Mouse (Mus musculus): ENCODE results near the gene Lin7b.
"Not testable (repeated sequence)": the region's sequence is repeated elsewhere in the genome, so short reads cannot be mapped to it uniquely, and the experiment has no call there.

Gene Lin7b

DNA sequence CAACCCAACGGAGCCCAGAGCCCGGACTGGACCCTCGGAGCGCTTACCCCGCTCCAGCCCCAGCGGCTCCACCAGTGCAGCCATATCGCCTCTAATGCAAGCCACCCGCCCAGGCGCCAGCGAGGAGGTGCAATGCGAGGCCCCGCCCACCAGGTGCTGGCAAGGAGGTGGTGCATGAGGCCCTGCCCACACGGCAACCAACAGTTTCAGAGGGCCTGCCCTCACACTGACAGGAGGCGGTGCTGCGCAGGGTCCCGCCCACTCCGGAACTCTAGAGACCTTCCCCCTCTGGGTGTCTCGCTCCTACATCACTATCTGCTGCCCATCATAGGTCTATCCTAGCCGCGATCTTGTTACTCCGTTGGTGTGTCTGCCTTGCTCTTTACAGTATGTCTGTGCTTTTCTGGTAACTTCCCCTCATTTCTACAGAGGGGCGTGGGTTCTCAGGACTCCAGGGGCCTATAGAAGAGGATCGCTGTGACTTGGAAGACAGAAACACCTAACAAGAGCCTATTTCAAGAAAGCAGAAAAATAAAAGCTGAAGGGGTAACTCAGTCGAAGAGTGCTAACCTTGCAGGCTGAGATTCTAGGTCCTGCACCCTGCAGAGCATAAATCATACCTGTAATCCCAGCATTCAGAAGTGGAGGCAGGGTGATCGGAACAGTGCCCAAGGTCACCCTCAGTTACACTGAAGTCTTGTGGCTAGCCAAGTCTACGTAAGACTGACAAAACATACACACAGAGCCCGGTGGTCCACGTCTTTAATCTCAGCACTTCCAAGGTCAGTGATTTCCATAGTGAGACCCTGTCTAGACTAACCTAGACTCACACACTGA is at the start of gene Lin7b:
Gene Lin7b (minus strand): TSS at position 109 of the 837 bp plus-strand sequence.
- peak; percentile 86 for DNase-seq (ENCODE audit: low read depth, low spot score)

DNA sequence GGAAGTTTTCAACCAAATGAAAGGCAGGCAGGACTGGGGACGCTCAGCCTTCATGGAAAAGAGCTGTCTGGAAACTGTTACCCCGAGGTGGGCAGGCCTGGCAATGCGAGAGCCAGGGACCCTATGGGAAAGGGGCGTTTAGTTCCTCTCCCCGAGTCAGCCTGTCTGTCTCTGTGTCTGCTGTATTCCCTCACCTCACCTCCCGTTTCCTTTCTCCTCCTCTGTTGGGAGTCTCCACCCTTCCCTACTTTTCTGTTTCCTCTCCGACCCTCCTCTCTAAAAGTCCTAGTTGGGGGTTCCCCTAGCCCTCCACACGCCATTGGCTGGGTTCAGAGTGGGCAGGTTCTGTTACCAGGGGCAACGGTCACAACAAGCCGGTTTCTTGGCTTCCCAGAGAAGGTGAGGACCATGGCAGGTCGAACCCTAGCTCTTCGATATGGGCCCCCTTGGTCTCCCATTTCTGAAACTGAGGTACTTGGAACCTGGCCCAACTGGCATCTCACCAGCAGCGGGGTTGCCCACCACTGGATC is 47.6 kb upstream of the Lin7b start:
- no peak for DNase-seq (ENCODE audit: low read depth, low spot score)

DNA sequence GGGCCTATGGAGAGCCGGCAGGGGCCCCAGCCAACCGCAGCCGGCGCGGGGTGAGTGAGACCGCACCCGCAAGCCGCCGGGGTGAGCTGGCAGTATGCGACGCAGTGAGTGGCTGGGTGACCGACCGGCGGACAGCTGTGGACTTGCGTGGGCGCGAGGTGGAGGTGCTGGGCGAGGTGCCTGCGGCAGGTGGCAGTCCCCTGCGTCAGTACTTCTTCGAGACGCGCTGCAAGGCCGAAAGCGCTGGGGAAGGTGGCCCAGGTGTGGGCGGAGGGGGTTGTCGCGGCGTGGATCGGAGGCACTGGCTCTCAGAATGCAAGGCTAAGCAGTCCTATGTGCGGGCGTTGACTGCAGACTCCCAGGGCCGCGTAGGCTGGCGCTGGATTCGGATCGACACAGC is 45.3 kb upstream of the Lin7b start:
- no peak for DNase-seq (ENCODE audit: low read depth, low spot score)

DNA sequence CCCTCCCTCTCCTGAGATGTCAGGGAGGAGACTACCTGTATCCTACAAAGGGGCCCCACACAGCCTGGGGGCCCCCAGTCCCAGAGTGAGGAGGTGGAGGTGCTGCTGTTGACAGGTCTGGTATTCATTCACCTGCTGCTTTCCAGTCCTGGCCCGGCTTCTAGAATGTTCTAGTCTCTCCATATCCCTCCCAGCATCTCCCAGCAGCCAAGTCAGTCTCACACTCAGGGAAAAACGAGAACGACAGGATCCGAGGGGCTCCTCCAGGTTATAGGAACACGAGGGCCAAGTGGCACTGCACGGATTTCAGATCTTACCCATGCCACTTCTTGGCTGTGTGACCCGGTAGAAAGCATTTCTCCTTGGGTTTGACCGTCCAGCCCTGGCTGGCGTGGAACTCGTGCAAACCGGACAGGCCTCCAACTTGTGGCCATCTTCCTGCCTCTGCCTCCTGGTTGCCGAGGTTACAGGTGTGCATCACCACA is 44.4 kb upstream of the Lin7b start:
- no peak for DNase-seq (ENCODE audit: low read depth, low spot score)

DNA sequence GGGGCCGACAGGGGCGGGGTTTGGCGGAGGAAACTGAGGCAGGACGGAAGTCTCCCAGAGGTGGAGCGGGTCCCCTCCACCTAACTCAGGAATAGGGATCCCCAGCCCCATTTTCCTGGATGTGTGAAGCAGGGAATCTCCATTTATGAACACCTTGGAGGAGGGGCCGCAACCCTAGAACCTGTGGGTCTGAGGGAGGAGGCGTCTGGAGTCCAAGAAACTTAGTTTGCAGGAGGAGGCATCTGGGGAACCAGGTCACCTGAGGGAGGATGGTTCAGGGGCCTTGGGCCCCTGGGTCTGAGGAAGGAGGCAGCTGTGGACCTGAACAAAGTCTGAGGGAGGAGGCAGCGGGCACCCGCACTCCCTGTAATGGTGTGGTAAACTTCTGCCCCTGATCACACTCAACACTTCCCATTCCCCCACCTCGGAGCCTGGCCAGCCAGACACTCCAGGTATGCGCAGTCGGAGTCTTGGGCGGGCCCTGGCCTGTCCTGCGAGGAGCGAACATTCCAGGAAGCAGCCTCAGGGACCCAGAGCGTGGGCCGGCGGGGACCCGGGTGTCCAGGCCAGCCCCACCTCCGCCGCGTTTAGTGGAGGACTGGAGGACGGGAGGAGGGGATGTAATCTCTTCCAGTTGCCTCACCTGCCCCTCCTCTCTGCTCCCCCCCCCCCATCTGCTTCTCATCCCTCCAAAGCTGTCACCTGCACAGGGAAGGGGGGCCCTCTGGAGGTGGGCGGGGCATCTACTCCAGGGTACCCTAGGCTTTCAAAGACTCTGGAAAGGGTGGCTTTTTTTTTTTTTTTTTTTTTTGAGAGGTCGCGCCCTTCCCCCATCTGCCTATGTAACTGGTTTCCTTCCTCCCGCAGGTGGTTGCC is 43.7 kb upstream of the Lin7b start:
- no peak for DNase-seq (ENCODE audit: low read depth, low spot score)

DNA sequence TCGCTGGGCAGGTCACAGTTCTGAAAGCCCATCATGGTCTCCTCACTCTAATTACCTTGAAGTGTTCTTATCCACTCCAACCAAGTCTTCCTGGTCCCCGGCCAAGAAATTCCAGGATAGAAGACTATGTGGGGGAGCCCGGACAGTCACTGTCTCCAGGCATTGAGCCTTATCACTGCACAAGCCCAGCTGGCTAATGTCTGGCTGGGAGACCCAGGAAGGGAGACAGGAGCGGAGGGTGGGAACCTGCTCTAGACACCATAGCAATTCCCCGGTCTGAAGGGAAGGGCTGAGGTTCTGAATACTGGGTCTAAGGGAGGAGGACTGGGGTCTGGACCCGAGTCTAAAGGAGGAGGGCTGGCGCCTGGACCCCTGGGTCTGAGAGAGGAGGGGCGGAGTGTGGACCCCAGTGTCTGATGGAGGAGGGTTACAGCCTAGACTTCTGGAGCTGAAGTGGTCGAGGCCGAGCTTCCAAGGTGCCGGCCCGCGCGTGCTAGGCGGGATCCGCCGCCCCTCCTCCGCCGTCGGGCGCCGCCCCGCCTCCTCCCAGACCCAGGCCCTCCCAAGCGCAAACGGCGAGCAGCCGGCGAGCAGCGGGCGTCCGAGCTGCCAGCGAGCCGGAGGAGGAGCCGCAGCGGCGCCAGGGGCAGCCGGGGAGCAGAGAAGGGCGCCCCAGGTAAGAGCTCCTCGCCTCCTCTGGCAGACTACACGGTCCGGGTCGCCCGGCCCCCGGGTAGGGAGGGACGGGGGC is 42.9 kb upstream of the Lin7b start, which contains the start of gene Ntf5:
Gene Ntf5 (plus strand): TSS at position 583 of the 751 bp plus-strand sequence.
- no peak for DNase-seq (ENCODE audit: low read depth, low spot score)

DNA sequence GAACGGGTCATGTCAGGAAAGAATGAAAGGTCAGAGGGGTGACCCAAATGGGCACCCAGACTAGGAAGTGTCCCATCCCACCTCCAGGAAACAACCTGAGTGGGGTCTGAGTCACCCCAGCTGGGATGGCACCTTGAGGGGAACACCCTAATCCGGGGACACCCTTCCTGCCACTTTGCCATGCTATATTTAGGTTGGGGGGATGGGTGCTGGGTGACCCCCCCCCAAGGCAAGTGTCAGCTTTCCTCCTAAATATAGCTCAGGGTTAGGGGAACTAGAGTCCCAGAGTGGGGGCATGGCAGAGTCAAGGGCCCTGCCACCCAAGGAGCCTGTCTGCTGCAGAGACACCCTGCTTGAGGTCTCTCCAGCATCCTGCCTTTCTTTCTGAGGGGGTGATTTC is 42.0 kb upstream of the Lin7b start:
- DNase-seq (ENCODE audit: low read depth, low spot score) = no peak

DNA sequence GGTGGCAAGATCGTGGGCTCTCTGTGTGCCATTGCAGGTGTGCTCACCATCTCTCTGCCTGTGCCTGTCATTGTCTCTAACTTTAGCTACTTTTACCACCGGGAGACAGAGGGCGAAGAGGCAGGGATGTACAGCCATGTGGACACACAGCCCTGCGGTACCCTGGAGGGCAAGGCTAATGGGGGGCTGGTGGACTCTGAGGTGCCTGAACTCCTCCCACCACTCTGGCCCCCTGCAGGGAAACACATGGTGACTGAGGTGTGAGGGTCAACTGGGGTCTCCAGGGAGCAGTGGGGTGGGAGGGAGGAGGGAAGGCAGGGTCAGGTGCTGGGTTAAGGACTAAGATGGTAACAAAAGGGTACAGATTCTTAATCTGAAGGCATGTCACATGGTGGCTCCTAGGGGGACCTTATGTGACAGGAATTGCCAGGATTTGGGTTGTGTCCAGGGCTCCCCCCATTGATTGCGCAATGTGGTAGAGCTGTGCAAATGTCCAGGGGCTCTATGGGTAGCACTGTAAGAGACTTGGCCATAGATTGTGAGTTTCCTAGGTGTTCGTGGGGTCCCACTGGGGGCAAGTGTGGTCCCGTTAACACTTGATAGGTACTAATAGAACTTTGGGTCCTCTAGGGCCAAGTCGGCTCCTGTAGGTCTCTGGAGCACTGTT is 39.2 kb upstream of the Lin7b start:
- DNase-seq (ENCODE audit: low read depth, low spot score) = no peak

DNA sequence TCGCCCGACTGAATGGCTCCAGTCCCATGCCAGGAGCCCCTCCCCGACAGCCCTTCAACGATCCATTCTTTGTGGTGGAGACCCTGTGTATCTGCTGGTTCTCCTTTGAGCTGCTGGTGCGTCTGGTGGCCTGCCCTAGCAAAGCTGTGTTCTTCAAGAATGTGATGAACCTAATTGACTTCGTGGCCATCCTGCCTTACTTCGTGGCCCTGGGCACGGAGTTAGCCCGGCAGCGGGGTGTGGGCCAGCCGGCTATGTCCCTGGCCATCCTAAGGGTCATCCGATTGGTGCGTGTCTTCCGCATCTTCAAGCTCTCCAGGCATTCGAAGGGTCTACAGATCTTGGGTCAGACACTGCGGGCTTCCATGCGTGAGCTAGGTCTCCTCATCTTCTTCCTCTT is 38.6 kb upstream of the Lin7b start:
- DNase-seq (ENCODE audit: low read depth, low spot score) = no peak

DNA sequence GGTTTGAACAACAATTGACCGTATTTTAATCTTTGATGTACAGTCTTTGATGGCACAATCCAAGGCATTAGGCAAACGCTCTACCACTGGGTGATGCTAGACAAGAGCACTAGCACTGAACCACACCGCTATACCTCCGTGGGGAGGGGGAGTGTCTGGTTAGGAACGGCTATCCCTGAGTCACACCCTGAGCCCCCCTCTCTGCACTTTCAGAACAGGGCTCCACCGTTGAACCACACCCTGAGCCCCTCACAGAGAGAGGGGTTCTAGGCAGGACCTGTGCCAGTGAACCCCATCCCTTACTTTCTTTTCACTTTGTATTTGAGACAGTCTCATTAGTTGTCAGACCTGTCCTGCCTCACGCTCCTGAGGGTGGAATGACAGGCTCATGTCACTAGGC is 38.0 kb upstream of the Lin7b start:
- no peak for DNase-seq (ENCODE audit: low read depth, low spot score)

DNA sequence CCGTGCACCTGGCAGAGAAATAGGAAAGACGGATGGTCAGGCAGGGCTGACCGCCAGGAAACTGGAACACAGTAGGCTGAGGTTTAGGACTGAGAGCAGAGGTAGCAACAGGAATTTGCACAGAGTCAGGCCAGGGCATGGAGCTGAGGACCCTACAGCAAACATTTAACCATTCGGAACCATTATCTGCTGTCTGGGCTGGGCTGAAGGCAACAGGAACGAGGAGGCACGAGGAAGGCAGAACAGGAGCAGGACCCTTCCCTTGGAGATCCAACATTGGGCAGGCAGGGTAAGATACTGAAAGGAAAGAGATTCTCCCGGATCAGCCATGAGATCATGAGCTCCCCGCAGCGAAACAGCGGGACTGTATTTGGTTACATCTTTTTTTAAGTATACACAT is 37.5 kb upstream of the Lin7b start:
- DNase-seq (ENCODE audit: low read depth, low spot score) = no peak

DNA sequence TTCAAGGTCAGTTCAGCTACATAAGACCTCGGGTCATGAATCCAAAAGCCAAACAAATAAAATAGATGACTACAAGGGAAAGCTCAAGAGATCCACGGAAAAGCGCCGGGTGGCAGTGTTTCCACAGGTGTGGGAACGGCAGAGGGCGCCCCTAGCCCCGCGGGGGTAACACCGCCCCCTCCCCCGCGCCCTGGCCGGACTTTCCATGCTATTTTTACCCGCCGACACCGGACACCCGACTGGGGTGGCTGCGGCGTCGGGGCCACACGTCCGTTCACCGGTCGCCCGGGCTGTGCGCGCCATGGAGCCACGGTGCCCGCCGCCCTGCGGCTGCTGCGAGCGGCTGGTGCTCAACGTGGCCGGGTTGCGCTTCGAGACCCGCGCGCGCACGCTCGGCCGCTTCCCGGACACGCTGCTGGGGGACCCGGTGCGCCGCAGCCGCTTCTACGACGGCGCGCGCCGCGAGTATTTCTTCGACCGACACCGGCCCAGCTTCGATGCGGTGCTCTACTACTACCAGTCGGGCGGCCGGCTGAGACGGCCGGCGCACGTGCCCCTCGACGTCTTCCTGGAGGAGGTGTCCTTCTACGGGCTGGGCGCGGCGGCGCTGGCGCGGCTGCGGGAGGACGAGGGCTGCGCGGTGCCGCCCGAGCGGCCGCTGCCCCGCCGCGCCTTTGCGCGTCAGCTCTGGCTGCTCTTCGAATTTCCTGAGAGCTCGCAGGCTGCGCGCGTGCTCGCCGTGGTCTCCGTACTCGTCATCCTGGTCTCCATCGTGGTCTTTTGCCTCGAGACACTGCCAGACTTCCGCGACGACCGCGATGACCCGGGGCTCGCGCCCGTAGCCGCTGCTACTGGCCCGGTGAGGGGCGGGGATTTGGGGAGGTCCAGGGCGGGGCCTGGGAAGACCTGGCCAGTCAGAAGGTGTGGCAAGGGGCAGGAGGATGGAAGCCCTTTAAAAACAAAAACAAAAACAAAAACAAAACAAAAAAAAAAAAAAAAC is 36.1 kb upstream of the Lin7b start:
- no peak for DNase-seq (ENCODE audit: low read depth, low spot score)

DNA sequence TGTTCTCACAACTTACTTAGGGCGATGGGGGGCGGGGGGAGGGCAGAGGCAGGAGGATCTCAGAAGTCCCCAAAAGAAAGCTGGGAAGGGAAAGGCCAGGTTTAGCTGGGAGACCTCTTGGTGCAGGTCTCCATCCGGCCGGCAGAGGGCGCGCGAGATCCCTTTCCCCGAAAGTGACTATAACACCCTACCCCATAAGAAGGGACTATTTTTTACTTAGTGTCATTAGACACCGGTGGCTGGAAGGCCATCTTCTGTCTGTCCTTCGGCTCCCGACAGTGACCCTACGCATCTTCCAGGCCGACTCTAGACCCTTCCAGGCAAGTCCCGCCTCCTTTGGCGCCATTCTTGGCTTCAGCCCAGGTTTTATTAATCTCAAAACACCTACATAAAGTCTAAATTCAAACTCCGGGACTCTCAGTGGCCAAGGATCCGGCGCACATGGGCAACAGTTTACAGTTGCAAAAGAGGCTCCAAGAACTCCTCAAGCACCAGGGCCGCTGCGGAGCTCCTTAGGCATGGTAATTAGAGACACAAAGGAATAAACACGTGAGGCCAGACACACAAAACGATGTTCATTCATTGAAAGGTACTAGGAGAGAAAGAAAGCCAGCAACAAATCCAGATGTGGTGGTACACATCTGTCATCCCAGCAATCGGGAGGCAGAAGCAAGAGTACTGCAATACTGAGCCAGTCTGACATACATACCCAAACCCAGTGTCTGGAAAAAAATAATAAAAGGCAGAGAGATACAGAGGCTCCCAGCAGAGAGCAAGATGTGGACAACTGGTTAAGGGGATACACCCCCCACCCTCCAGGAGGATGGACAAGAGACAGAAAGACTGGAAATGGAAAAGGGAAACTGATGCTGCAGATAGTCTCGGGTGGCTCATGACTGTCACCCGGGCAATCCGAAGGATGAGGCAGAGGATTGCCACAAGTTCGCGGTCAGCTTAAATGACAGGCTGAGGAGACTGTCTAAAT is 35.0 kb upstream of the Lin7b start, which contains the start of gene Kcna7:
Gene Kcna7 (plus strand): TSS at position 563 of the 985 bp plus-strand sequence.
- DNase-seq (ENCODE audit: low read depth, low spot score) = no peak

DNA sequence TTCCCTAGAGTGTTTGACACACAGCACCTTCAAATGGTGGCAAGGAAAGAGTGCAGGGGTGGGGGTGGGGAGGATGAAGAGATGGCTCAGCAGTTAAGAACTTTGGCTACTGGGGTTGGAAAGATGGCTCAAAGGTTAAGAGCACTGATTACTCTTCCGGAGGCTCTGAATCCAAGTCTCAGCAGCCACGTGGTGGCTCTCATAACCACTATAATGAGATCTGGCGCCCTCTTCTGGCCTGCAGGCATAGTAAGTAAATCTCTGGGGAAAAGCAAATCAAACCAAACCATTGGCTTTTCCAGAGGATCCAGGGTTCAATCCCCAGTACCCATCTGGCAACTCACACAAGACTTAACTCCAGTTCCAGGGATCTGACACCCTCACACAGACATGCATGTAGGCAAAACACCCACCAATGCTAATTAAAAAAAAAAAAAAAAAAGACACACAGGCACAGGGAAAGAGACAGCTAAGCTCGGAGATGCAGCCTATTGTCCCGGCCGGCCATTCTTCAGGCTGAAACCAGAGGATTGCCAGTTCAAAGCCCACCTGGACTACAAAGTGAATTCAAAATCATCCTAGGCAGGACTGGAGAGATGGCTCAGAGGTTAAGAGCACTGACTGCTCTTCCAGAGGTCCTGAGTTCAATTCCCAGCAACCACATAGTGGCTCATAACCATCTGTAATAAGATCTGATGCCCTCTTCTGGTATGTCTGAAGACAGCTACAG is 33.3 kb upstream of the Lin7b start:
- DNase-seq (ENCODE audit: low read depth, low spot score) = peak; percentile 71

DNA sequence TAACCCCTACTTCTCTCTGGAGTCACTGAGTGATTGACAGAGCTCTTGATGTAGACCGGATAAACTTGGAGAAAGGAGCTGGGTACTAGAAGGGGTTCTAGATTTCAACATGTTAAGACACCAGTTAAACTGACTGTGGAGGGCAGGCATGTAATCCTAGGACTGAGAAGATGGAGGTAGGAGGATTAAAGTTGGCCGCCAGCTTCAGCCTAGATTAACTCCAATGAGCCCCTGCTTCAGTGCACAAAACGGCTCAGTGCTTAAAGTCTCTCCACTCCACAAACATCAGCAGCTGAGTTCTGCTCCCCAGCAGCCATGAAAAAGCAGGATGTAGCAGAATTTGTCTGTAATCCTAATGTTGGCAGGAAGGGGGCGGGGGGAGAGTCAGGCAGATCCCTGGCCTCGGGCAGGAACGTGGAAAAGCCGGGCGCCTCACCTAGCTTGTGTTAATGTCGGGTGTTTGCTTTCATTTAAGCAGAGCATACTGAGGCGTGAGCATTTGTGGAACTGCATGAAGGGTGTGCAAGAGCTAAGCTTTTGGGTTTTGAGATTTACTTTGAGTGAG is 31.2 kb upstream of the Lin7b start:
- DNase-seq (ENCODE audit: low read depth, low spot score) = no peak

DNA sequence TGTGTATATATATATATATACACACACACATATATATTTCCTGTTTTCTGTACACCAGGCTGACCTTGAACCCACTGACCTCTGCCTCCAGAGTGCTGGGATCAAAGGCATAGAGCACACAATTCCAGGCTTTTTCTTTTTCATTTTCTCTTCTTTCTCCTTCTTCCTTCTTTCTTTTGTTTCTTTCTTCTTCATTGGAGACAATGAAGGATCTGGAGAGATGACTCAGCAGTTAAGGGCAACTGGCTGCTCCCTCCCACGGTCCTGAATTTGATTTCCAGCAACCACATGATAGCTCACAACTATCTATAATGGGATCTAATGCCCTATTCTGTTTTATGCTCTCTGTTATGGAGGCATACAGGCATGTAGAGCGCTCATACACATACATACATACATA is 26.4 kb upstream of the Lin7b start:
- no peak for DNase-seq (ENCODE audit: low read depth, low spot score)

DNA sequence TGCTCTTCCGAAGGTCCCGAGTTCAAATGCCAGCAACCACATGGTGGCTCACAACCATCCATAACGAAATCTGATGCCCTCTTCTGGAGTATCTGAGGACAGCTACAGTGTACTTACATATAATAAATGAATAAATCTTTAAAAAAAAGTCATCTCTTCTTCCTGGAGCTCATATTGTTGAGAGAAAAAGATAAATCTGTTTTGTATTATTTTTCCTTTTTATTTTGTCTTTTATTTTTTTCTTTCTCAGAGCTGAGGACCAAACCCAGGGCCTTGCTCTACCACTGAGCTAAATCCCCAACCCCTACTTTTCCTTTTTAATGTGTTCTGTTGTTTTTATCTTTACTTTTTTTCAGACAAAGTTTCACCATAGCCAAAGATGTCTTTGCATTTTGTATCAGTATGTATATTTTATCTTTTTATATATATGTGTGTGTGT is 26.0 kb upstream of the Lin7b start:
- DNase-seq (ENCODE audit: low read depth, low spot score) = not testable (repeated sequence)
